Mouse (Mus musculus) midbrain, postnatal 0 days (tissue): ENCODE results near the gene H1f0. TPM values are rescaled to one million over a fixed set of nuclear protein-coding genes. Genes with fewer than 3 reads are reported as not detected.

Source experiments
- ATAC-seq: fragments of 200-750 bp; cut with Nextera tagmentation; 2 replicates; pipeline ENCODE4 v1.8.0; 2017; ENCODE audit warnings: moderate number of reproducible peaks, mild to moderate bottlenecking, moderate TSS enrichment, moderate library complexity; ENCODE audit not compliant: low FRiP score
- DNase-seq: peaks from one replicate; pipeline ENCODE4 v3.0.0-alpha.2; 2015; ENCODE audit warnings: low spot score
- H3K27ac ChIP-seq: fragments of 300-500 bp; sonication (generic); 2 replicates; pipeline ENCODE4 v1.5.1; 2014; ENCODE audit warnings: low read depth, mild to moderate bottlenecking, low read length, mixed read lengths
- H3K27me3 ChIP-seq: fragments of 300-500 bp; sonication (generic); 2 replicates; pipeline ENCODE4 v1.6.1; 2014; ENCODE audit warnings: low read length, control low read depth, mixed read lengths; ENCODE audit not compliant: insufficient read depth
- H3K36me3 ChIP-seq: fragments of 300-500 bp; sonication (generic); 2 replicates; pipeline ENCODE4 v1.6.1; 2014; ENCODE audit warnings: low read length, control low read depth, mixed read lengths; ENCODE audit not compliant: insufficient read depth
- H3K4me1 ChIP-seq: fragments of 300-500 bp; sonication (generic); 2 replicates; pipeline ENCODE4 v1.6.1; 2014; ENCODE audit warnings: mild to moderate bottlenecking, control low read depth, antibody characterized with exemption, low read length, mixed read lengths; ENCODE audit not compliant: insufficient read depth
- H3K4me2 ChIP-seq: fragments of 300-500 bp; sonication (generic); 2 replicates; pipeline ENCODE4 v1.6.1; 2014; ENCODE audit warnings: low read depth, mild to moderate bottlenecking, low read length, mixed read lengths; ENCODE audit not compliant: poor library complexity, severe bottlenecking
- H3K4me3 ChIP-seq: fragments of 300-500 bp; sonication (generic); 2 replicates; pipeline ENCODE4 v1.5.1; 2014; ENCODE audit warnings: low read depth, mild to moderate bottlenecking, low read length, moderate library complexity
- H3K9ac ChIP-seq: fragments of 300-500 bp; sonication (generic); replicated peaks from 2 replicates; pipeline ENCODE4 v1.6.1; 2014; ENCODE audit warnings: mild to moderate bottlenecking, low read length, moderate library complexity, mixed read lengths; ENCODE audit not compliant: poor library complexity, severe bottlenecking
- H3K9me3 ChIP-seq: fragments of 300-500 bp; sonication (generic); 2 replicates; pipeline ENCODE4 v1.6.1; 2016; ENCODE audit warnings: low read length, control low read depth
- CTCF ChIP-seq: IDR thresholded peaks from 2 replicates; pipeline ENCODE4 v1.5.1; 2016; ENCODE audit warnings: antibody characterized with exemption, mild to moderate bottlenecking
- WGBS: fragments of 180-500 bp; shearing (Covaris S2); extraction: QIAGEN DNeasy Blood & Tissue Kit; methylation state at CpG from one replicate; pipeline ENCODE4 v1.1.7; 2014; 5-methylcytosine and 5-hydroxymethylcytosine counted together
- polyA plus RNA-seq: library from polyadenylated mRNA; unstranded; fragments of >200 nt; fragmentation: Nextera tagmentation; extraction: Ambion mirVana; gene quantifications from 2 replicates; pipeline ENCODE4 v1.2.1, GENCODE M21; 2015
- total RNA-seq: library from RNA; depleted of rRNA; stranded (reverse); fragments of >200 nt; gene quantifications from 2 replicates; pipeline ENCODE4 v1.2.3, GENCODE M21; 2014

Gene H1f0
- total and polyA plus RNA-seq, 2 experiments from 2014 or later, result 132 to 144 TPM

DNA sequence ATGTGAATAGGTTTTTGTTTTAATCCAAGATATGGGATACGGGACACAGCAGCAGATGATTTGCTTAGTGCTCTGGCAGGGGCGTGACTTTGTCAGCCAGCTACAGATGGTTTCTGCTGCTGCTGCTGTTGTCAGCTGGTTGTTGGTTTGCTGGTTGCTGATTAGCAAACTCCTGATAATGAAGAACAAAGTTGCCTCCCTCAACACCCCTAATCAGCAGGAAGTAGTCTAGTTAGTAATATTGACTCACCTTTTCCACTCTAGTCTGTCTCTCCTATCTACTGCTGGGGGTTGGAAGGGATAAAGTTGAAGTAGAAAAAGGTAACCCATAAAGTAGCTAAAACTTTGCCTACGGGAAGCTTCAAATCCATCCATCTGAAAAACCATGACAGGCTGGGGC, 39.4 kb downstream of the H1f0 start:
- WGBS, result 74% methylated on average over 3 of the region's 3 CpGs
- no peak for TF ChIP-seq CTCF
- Histone ChIP-seq H3K9ac (no peak overlapping the region), H3K36me3 (no peaks in the 10 kb centered on the region), H3K27me3 (no peaks in the 10 kb centered on the region), H3K4me3 (no peak overlapping the region), H3K4me1 (no peaks in the 10 kb centered on the region), H3K9me3 (no peaks in the 10 kb centered on the region), H3K27ac (no peak overlapping the region), H3K4me2 (no peak overlapping the region)
- ATAC-seq (no peak), DNase-seq (no peak)

DNA sequence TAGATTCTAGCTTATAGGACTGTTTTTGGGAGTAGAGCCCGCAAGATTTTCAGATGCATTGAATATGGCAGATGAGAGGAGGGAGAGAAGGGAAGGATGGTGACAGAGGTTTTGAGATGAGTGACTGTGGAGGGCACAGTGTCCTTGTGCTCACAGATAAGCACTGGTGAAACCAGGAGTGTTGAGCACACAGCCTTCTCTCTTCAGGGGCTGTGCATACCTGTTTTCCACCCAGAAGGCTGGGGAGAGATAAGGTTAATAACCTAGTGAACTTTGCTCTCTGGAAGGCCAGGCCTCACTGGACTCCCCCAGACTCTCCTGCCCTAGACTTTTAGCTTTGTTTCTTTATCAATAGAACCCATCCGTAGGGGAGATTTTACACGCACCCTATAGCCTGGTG, 40.2 kb downstream of the H1f0 start:
- H3K9me3 ChIP-seq, result no peaks in the 10 kb centered on the region
- no peak for DNase-seq
- H3K27me3 ChIP-seq, result no peaks in the 10 kb centered on the region
- no peak overlapping the region for H3K9ac ChIP-seq
- H3K36me3 ChIP-seq, result no peaks in the 10 kb centered on the region
- no peak for ATAC-seq
- no peaks in the 10 kb centered on the region for H3K4me1 ChIP-seq
- no peak overlapping the region for H3K4me2 ChIP-seq
- no peak overlapping the region for H3K4me3 ChIP-seq
- 79% methylated on average over 3 of the region's 3 CpGs for WGBS
- TF ChIP-seq CTCF, result no peak
- no peak overlapping the region for H3K27ac ChIP-seq

DNA sequence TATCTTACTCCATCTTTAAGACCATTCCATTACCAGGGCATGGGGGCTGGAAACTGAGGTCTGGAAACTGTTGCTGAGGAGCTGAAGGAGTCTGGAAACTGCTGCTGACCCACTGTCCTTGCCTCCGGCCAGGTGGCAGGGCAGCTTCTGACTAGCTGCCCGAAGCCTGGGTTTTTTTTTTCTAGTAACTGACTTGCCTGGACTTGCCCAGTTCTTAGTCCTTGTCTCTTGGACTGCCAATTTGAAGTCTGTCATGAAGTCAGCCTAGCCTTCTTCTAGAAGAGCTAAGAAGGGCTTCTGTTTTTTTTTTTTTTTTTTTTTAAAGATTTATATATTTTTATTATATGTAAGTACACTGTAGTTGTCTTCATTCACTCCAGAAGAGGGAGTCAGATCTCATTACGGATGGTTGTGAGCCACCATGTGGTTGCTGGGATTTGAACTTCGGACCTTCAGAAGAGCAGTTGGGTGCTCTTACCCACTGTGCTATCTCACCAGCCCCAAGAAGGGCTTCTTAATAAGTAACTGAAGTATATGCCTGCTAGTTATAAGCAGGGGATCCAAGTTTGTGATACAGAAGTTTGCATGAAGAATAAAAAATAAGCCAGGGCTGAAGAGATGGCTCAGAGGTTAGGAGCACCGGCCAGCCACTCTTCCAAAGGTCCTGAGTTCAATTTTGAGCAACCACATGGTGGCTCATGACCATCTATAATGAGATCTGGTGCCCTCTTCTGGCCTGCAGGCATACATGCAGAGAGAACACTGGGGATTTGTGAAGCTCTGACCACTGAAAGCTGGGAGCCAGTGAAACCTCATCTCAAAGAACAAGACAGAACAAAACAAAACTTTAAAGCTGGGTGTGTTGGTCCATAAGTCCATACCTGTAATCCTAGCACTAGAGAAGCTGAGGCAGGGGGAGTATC, 43.1 kb downstream of the H1f0 start:
- ATAC-seq, result no peak
- peak; percentile 15 for DNase-seq
- Histone ChIP-seq H3K27ac (no peak overlapping the region), H3K27me3 (no peaks in the 10 kb centered on the region), H3K9ac (no peak overlapping the region), H3K4me2 (no peak overlapping the region), H3K36me3 (no peaks in the 10 kb centered on the region), H3K4me1 (no peaks in the 10 kb centered on the region), H3K9me3 (no peaks in the 10 kb centered on the region), H3K4me3 (no peak overlapping the region)
- 64% methylated on average over 5 of the region's 5 CpGs for WGBS
- TF ChIP-seq CTCF, result peak; percentile 72

DNA sequence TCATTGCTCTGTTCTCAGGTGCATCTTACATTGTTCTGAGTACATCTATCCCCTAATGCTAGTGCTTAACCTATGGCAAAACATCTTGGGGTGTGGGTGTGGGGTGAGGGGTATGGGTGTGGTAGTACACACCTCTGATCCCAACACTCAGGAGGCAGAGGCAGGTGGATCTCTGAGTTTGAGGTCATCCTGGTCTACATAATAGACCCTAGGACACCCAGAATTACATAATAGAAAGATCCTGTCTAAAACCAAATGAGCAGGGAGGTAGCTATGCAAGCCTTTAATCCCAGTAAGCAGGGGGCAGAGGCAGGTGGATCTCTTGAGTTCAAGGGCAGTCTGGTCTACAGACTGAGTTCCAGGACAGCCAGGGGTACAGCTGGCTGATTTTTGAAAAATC, 45.5 kb downstream of the H1f0 start:
- ATAC-seq (no peak), DNase-seq (no peak)
- Histone ChIP-seq H3K27ac (no peak overlapping the region), H3K27me3 (no peaks in the 10 kb centered on the region), H3K36me3 (peaks cover 13% of the 10 kb centered on the region), H3K9ac (no peak overlapping the region), H3K4me1 (no peaks in the 10 kb centered on the region), H3K4me3 (no peak overlapping the region), H3K4me2 (no peak overlapping the region), H3K9me3 (no peaks in the 10 kb centered on the region)
- no peak for TF ChIP-seq CTCF

DNA sequence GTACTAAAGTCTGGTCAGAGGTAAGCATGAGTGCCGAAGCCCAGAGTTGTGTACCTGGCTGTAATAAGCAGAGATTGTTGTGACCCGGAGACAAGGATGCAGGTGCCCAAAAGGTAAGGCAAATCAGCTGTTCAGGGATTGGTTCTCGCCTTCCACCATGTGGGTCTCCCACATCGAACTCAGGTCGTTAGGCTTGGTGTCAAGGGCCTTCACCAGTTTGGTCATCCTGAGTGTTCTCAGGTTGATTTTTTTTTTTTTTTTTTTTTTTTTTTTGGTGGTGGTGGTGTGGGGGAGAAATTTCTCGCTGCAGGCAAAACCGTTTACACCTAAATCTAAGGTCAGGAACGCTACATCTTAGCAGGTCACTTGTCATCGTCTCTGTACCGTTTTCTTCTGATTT, 46.2 kb downstream of the H1f0 start:
- Histone ChIP-seq H3K4me3 (peak overlapping the region; percentile 68), H3K27ac (peak overlapping the region; percentile 49; the same call in 1 of the 2 replicates), H3K36me3 (peaks cover 18% of the 10 kb centered on the region), H3K9ac (no peak overlapping the region), H3K4me1 (no peaks in the 10 kb centered on the region), H3K4me2 (peak overlapping the region; percentile 86), H3K9me3 (no peaks in the 10 kb centered on the region), H3K27me3 (no peaks in the 10 kb centered on the region)
- ATAC-seq (no peak), DNase-seq (no peak)
- TF ChIP-seq CTCF, result no peak
- WGBS, result 33% methylated on average over 10 of the region's 10 CpGs

DNA sequence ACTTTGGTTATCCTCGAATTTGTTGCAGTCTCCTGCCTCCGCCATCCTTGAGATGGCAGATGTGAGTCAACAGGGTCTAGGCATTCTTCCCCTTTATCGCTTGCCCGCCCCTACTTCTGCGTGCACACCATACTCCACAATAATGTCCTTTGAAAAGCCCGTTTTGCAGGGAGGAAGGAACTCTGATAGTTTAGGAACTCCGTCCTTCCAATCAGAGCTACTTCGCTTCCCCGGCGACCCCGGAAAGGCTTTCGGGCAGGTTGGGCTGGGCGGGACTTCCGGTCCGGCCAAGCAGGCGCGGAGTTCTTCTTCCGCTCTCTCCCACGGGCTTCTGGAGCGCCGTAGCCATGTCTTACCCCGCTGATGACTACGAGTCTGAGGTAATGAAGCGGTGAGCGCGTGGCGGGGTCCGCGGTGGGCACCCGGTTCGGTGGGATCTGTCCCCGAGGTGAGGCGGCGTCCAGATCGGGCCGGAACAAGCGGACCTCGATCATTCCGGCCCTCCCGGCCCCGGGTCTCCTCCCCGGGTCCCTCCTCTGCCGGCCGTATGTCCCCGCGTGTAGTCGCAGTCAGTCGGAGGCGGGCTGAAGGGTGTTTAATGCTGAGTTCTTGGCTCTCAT, 46.8 kb downstream of the H1f0 start, which contains the start of gene Eif3l:
Eif3l (plus strand) TSS at position 267 of the 620 bp plus-strand sequence.
- H3K4me1 ChIP-seq, result no peaks in the 10 kb centered on the region
- H3K9ac ChIP-seq, result peak within 1 kb of the TSS; percentile 63
- ATAC-seq (peak; percentile 81; the same call in 1 of the 2 replicates), DNase-seq (peak; percentile 86)
- peak; percentile 43 for TF ChIP-seq CTCF
- WGBS, result under 1% methylated on average over 49 of the region's 49 CpGs
- peak within 1 kb of the TSS; percentile 86 for H3K4me2 ChIP-seq
- no peaks in the 10 kb centered on the region for H3K27me3 ChIP-seq
- no peaks in the 10 kb centered on the region for H3K9me3 ChIP-seq
- H3K4me3 ChIP-seq, result peak within 1 kb of the TSS; percentile 68
- H3K27ac ChIP-seq, result peak within 1 kb of the TSS; percentile 49
- H3K36me3 ChIP-seq, result peaks cover 24% of the 10 kb centered on the region
